Mouse (Mus musculus) mature B cell (primary cell): ENCODE results near the gene Gcnt3.
"Not testable (repeated sequence)": the region's sequence is repeated elsewhere in the genome, so short reads cannot be mapped to it uniquely, and the experiment has no call there.

Experiments used
- in situ Hi-C: fragments of 300-500 bp; cut with MboI; formaldehyde crosslinking; loops from 2 replicates; pipeline ENCODE4 v1.14.3; 2019

The Gcnt3 gene

GRCm38 (mm10) chr9:70044865-70045264, 7.0 kb upstream of the Gcnt3 start:
- in situ Hi-C loops = no loop called here

GRCm38 (mm10) chr9:70042935-70043334, 5.0 kb upstream of the Gcnt3 start:
- in situ Hi-C loops = no loop called here

GRCm38 (mm10) chr9:70042137-70042536, 4.2 kb upstream of the Gcnt3 start:
- in situ Hi-C loops = no loop called here

GRCm38 (mm10) chr9:70040570-70040969, 2.7 kb upstream of the Gcnt3 start:
- in situ Hi-C loops = no loop called here

- in situ Hi-C loops = no loop called here
These were observed 1.9 kb upstream of the Gcnt3 start for GRCm38 (mm10) chr9:70039597-70040385.

GRCm38 (mm10) chr9:70036646-70037045, 1.2 kb downstream of the Gcnt3 start:
- in situ Hi-C loops = no loop called here

- in situ Hi-C loops = no loop called here
These were observed 3.2 kb downstream of the Gcnt3 start for GRCm38 (mm10) chr9:70034702-70035101.

GRCm38 (mm10) chr9:70033056-70033455, 4.8 kb downstream of the Gcnt3 start:
- in situ Hi-C loops = no loop called here

- in situ Hi-C loops = no loop called here
These were observed 5.7 kb downstream of the Gcnt3 start for GRCm38 (mm10) chr9:70032167-70032566.

- in situ Hi-C loops = loop anchor here (5.0 kb wide), 1 partner anchor 57 kb away; no protein-coding TSS in a partner anchor
These were observed 12.4 kb downstream of the Gcnt3 start for GRCm38 (mm10) chr9:70025365-70026012.

- in situ Hi-C loops = loop anchor here (5.0 kb wide), 1 partner anchor 58 kb away; no protein-coding TSS in a partner anchor
These were observed 13.2 kb downstream of the Gcnt3 start for GRCm38 (mm10) chr9:70024648-70025047.

GRCm38 (mm10) chr9:70023615-70024014, 14.3 kb downstream of the Gcnt3 start:
- in situ Hi-C loops = not testable (repeated sequence)

- in situ Hi-C loops = no loop called here
These were observed 15.8 kb downstream of the Gcnt3 start for GRCm38 (mm10) chr9:70022083-70022482.

- in situ Hi-C loops = no loop called here
These were observed 16.3 kb downstream of the Gcnt3 start for GRCm38 (mm10) chr9:70021610-70022009.

GRCm38 (mm10) chr9:70018879-70019278, 19.0 kb downstream of the Gcnt3 start:
- in situ Hi-C loops = no loop called here

- in situ Hi-C loops = no loop called here
These were observed 22.3 kb downstream of the Gcnt3 start for GRCm38 (mm10) chr9:70015632-70016031.

- in situ Hi-C loops = no loop called here
These were observed 25.4 kb downstream of the Gcnt3 start, which contains the start of gene Gtf2a2 for GRCm38 (mm10) chr9:70012408-70012901. Gtf2a2 (plus strand) TSS chr9:70012550.

- in situ Hi-C loops = no loop called here
These were observed 26.1 kb downstream of the Gcnt3 start for GRCm38 (mm10) chr9:70011537-70012407.

GRCm38 (mm10) chr9:70010781-70011473, 27.0 kb downstream of the Gcnt3 start:
- in situ Hi-C loops = no loop called here

GRCm38 (mm10) chr9:70009754-70010304, 28.1 kb downstream of the Gcnt3 start:
- in situ Hi-C loops = no loop called here
